Mouse (Mus musculus): ENCODE results near the gene Oat. TPM values are rescaled to one million over a fixed set of nuclear protein-coding genes. Genes with fewer than 3 reads are reported as not detected.

Gene Oat
- polyA plus RNA-seq, 1 experiment from 2014 or later, result 98.6 TPM

DNA sequence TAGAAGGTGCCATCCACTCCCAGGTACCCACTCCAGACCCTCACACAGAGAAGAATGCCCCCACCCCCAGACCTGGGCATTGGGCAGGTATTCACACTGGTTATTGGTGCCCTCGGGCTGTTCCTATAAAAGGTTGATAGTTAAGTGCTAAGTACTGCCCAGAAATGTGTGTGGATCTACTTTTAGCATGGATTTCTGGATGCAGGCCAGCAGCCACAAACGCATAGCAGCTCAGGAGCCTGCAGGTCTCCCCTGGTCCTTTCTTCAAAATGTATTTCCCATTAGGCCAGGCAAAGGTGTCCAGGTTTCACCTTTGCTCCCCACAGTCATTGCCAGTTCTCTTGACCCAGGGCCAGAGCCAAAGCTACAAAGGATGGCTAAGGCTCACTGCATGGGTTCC is 67.1 kb downstream of the Oat start:
- no peak overlapping the region for H3K27ac ChIP-seq
- no peak overlapping the region for H3K4me2 ChIP-seq (replicated peaks)
- no peaks in the 10 kb centered on the region for H3K9me3 ChIP-seq
- no peak overlapping the region for H3K4me3 ChIP-seq
- WGBS, result 76% methylated on average over 2 of the region's 2 CpGs
- ATAC-seq (ENCODE audit: low FRiP score, low read depth), result no peak
- H3K36me3 ChIP-seq, result no peaks in the 10 kb centered on the region
- H3K9ac ChIP-seq, result no peak overlapping the region
- H3K4me1 ChIP-seq, result no peaks in the 10 kb centered on the region
- no peaks in the 10 kb centered on the region for H3K27me3 ChIP-seq (replicated peaks)

Other genes starting within 250 kb of the Oat start
- gene Nkx1-2, start 23.2 kb upstream of the Oat start, polyA plus RNA-seq (2016; fragmentation: Nextera tagmentation; extraction: Ambion mirVana), result 1.4 and 1.6 TPM in 2 replicates
- gene Lhpp, start 34.2 kb upstream of the Oat start, polyA plus RNA-seq (2016; fragmentation: Nextera tagmentation; extraction: Ambion mirVana), result 22.0 and 26.1 TPM in 2 replicates
- 25.0 and 25.3 TPM in 2 replicates for gene Fam53b, start 237.5 kb upstream of the Oat start, polyA plus RNA-seq (2016; fragmentation: Nextera tagmentation; extraction: Ambion mirVana)

Data from neural tube, embryonic 12.5 days (tissue).